Mouse (Mus musculus) layer of hippocampus, adult 11-12 months (tissue): ENCODE results near the gene Samd13.

Source experiments
- DNase-seq: peaks from one replicate; pipeline ENCODE4 v3.0.0; 2022; ENCODE audit warnings: low spot score

The Samd13 gene

GRCm38 (mm10) chr3:146661907-146662306, 23.5 kb downstream of the Samd13 start:
- no peak for DNase-seq

- no peak for DNase-seq
These were observed 24.4 kb downstream of the Samd13 start for GRCm38 (mm10) chr3:146661001-146661400.

DNA sequence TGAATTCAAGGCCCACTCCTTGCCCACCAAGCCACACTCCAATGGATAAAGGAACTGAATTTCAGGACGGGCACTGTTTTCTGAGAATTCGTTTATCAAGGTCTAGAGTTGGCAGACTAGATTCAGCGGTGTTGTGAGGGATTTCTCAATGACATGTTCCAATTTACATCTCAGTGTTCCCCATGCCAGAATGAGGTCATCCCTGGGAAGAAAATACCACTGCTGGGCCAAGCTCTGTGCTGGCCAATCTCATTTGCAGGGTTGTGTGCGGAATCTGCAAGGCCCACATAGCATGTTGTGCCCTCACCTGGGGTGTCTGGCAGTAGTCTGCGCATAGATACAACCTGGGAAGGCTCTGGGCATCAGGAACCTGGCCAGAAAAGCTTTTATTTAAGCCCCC, 26.1 kb downstream of the Samd13 start:
- no peak for DNase-seq

- peak; percentile 21 for DNase-seq
These were observed 27.2 kb downstream of the Samd13 start for GRCm38 (mm10) chr3:146658061-146658639.

GRCm38 (mm10) chr3:146657433-146657832, 28.0 kb downstream of the Samd13 start:
- DNase-seq = peak; percentile 13

GRCm38 (mm10) chr3:146655111-146655577, 30.2 kb downstream of the Samd13 start:
- DNase-seq = no peak

DNA sequence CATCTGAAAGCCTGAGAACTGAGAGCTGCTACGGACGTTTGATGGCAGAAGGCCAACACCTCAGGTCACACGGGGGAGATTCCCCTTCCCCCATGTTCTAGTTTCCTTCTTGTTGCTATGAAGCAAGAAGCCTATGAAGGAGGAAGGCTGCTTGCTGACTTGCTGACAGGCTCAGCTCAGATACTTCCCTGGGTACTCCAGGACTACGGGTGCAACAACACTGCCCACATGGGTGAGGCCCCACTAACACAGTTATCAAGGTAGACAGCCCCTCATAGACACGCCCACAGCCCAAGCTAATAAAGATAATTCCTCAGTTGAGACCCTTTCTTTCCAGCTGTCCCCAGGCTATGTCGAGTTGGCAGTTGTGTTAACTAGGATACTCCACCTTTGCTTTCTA, 31.7 kb downstream of the Samd13 start:
- DNase-seq = no peak

- no peak for DNase-seq
These were observed 33.0 kb downstream of the Samd13 start for GRCm38 (mm10) chr3:146652431-146652830.

DNA sequence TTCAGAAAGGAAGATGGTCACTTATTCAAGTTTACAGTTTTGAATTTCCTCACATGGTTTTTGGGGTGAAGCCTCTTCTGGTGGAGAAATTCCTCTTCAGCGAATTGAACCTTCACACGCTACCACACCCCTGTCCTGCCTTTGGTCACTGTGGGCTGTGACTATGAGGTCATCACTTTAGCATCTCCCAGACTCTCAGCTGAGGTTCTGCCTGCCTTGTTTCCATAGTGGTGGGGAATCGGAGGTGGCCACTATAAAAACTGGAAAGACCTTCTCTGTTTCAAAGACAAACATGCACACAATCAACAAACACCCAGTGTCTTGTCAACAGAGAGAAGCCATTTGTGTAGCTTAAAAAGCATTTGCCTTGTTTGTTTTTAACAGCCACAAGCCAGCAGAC, 34.2 kb downstream of the Samd13 start, which contains the start of gene 4930503B20Rik:
TSS of gene 4930503B20Rik (minus strand) at position 101 of the 400 bp plus-strand sequence.
- no peak for DNase-seq

GRCm38 (mm10) chr3:146650716-146651115, 34.7 kb downstream of the Samd13 start:
- DNase-seq = no peak

GRCm38 (mm10) chr3:146649311-146649894, 36.0 kb downstream of the Samd13 start:
- no peak for DNase-seq

- no peak for DNase-seq
These were observed 43.5 kb downstream of the Samd13 start for GRCm38 (mm10) chr3:146641818-146642427.

DNA sequence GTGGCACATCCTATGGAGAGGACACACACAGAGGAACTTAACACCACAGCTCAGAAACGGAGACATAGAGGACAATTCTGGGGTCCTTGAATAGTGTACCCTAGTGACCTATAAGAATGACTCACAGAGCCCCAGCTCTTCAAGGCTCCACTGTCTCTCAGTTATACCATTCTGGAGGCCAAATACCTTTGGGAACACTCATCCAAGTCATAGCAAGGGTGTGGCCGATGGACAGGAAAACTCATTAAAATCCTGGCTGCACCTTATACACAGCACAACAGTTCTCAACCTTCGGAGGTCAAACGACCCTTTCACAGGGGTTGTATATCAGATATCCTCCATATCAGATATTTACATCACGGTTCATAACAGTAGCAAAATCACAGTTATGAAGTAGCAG, 52.9 kb downstream of the Samd13 start:
- DNase-seq = no peak

GRCm38 (mm10) chr3:146628227-146628982, 57.0 kb downstream of the Samd13 start:
- no peak for DNase-seq

DNA sequence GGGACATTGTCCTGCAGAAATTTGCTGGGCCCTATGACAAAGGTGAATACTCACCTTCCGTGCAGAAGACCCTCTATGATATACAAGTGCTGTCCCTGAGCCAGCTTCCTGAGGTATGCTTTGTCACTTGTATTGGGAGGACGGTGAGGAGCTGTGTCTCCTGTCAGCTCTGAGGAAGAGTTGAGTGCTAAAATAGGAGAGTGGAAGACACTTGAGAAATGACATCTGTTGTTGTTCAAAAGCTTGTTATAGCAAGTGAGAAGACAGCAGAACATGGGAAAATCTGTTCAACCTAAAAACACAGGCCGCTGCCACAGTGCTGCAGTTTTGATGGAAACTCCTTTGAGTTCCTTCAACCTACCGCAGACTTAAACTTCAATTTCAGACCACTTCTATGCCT, 59.6 kb downstream of the Samd13 start:
- DNase-seq = no peak

- no peak for DNase-seq
These were observed 63.4 kb downstream of the Samd13 start for GRCm38 (mm10) chr3:146621966-146622365.

DNA sequence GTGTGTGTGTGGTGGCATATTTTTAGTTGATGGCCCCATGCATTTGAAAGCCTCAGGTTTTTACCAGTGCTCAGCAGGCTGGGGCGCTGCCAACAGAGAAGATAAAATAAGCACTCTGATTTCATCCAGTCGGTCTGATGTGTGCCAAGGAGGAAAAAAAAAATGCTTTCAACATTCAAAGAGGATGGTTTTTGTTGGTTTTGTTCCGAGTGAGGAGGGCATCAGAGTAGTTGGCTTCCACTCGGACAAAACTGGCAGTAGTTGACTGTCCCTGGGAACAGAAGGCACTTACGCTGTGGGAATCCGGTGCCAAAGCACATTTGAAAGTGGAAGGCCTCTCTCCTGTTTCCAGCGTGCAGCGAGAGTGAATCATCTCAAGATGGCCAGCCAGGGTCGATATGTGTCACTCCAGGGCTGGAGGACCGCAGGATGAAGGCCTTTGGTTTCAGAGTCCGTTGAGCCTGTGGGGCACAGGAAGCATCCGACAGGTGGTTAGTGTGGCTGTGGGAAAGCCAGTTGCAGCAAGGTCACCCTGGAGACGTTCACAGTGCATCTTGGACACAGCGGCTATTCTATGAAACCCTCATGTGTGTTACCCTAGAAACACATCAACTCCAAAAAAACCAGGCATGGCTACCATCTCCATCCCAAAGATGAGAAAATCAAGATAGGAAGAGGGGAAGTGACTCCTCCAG, 64.7 kb downstream of the Samd13 start:
- DNase-seq = peak; percentile 84

- DNase-seq = peak; percentile 39
These were observed 65.3 kb downstream of the Samd13 start for GRCm38 (mm10) chr3:146620101-146620500.

- DNase-seq = no peak
These were observed 67.0 kb downstream of the Samd13 start for GRCm38 (mm10) chr3:146618357-146618756.

DNA sequence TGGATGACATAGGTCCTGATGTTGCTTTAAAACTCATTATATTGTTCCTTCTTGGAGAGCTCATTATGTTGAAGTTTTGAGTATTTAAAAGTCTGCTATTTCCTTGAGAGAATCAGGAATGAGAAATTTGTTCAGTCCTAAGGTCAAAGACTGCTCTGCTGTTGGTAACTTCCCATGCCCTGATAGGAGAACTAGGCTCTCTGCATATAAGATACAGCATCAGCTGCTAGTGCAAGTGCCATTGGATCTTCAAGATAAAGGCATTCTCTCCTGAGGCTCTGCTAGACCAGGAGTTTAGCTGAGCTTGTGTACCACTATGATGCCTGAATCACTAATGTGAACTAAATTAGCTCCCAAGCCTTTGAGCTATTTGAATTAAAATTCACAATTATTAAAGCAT, 67.4 kb downstream of the Samd13 start:
- DNase-seq = no peak

DNA sequence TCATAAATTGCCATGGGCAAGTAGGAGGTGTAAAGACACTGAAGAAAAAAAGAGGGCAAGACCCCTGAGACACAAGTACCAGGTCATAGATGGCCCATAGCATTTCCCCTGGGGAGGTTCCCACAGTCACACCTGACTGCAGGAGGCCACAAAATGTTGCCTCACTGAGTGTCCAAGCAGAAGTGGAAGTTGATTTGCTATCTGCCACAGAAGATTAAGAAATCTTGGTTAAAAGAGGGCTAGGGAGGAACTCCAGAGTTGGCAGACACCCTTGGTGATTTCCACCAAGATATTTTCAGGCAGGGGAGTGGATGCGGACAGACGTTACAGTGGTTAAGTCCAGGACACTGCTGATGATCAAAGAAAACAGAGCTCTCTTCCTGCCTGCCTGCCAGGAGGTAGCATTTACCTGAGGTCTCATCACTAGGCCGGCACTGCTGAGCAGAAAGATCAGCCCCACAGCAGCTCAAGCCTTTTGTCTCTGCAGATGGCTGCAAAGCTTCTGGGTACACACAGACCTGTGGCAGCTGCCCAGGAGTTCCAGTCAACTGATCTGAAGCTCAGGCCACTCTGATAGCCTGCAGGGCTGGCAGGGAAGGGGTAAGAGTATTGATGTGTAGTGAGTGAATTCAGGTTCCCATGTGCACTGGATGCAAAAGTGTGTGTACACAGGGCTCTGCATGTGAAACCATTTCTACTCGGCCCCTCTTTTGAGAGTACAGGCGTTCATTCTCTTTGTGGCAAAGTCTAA, 68.7 kb downstream of the Samd13 start:
- no peak for DNase-seq
